Mouse (Mus musculus) limb, embryonic 14.5 days (tissue): Measurements from ENCODE around the gene Prrc2c. TPM values are rescaled to one million over a fixed set of nuclear protein-coding genes. Genes with fewer than 3 reads are reported as not detected.

Experiments
- ATAC-seq: fragments of 200-750 bp; cut with Nextera tagmentation; 2 replicates; pipeline ENCODE4 v1.8.0; 2017; ENCODE audit warnings: low read depth, moderate number of reproducible peaks, moderate TSS enrichment; ENCODE audit not compliant: low FRiP score
- DNase-seq: peaks from one replicate; pipeline ENCODE4 v3.0.0-alpha.2; 2015; ENCODE audit warnings: low spot score
- H3K27ac ChIP-seq: fragments of 300-500 bp; sonication (generic); replicated peaks from 2 replicates; pipeline ENCODE4 v1.5.1; 2014; ENCODE audit warnings: low read depth, mild to moderate bottlenecking, low read length, moderate library complexity, mixed read lengths
- H3K27me3 ChIP-seq: fragments of 300-500 bp; sonication (generic); 2 replicates; pipeline ENCODE4 v1.6.1; 2014; ENCODE audit warnings: low read length, mixed read lengths; ENCODE audit not compliant: control insufficient read depth, insufficient read depth
- H3K36me3 ChIP-seq: fragments of 300-500 bp; sonication (generic); 2 replicates; pipeline ENCODE4 v1.6.1; 2014; ENCODE audit warnings: mild to moderate bottlenecking, low read length, moderate library complexity, mixed read lengths; ENCODE audit not compliant: control insufficient read depth, insufficient read depth
- H3K4me1 ChIP-seq: fragments of 300-500 bp; sonication (generic); 2 replicates; pipeline ENCODE4 v1.6.1; 2014; ENCODE audit warnings: antibody characterized with exemption, low read length, mixed read lengths; ENCODE audit not compliant: control insufficient read depth, insufficient read depth
- H3K4me2 ChIP-seq: fragments of 300-500 bp; sonication (generic); replicated peaks from 2 replicates; pipeline ENCODE4 v1.6.1; 2014; ENCODE audit warnings: low read depth, mild to moderate bottlenecking, low read length, moderate library complexity; ENCODE audit not compliant: severe bottlenecking
- H3K4me3 ChIP-seq: fragments of 300-500 bp; sonication (generic); replicated peaks from 2 replicates; pipeline ENCODE4 v1.5.1; 2014; ENCODE audit warnings: low read length
- H3K9ac ChIP-seq: fragments of 300-500 bp; sonication (generic); 2 replicates; pipeline ENCODE4 v1.6.1; 2014; ENCODE audit warnings: mild to moderate bottlenecking, low read depth, low read length, moderate library complexity; ENCODE audit not compliant: severe bottlenecking
- H3K9me3 ChIP-seq: fragments of 300-500 bp; sonication (generic); 2 replicates; pipeline ENCODE4 v1.6.1; 2016; ENCODE audit warnings: low read length; ENCODE audit not compliant: control insufficient read depth
- POLR2A ChIP-seq: fragments of 200-500 bp; IDR thresholded peaks from 2 replicates; pipeline ENCODE4 v1.8.0; 2012; ENCODE audit warnings: inconsistent platforms, mild to moderate bottlenecking, moderate library complexity, borderline replicate concordance; ENCODE audit not compliant: insufficient read depth, insufficient read length; ENCODE audit errors: extremely low read depth
- WGBS: fragments of 180-500 bp; shearing (Covaris S2); extraction: QIAGEN DNeasy Blood & Tissue Kit; methylation state at CpG from one replicate; pipeline ENCODE4 v1.1.7; 2014; 5-methylcytosine and 5-hydroxymethylcytosine counted together
- polyA plus RNA-seq, 2 experiments: library from polyadenylated mRNA; depleted of rRNA in 1 of 2; stranded (reverse) in 1 of 2; unstranded in 1 of 2; fragments of >200 nt; fragmentation: Nextera tagmentation in 1 of 2; extraction: Ambion mirVana in 1 of 2; gene quantifications; 2 replicates each; pipeline versions ENCODE4 v1.2.1 to v1.2.3; 2012 to 2014

Prrc2c gene
- polyA plus RNA-seq, 2 experiments: 69.1 to 165 TPM

DNA sequence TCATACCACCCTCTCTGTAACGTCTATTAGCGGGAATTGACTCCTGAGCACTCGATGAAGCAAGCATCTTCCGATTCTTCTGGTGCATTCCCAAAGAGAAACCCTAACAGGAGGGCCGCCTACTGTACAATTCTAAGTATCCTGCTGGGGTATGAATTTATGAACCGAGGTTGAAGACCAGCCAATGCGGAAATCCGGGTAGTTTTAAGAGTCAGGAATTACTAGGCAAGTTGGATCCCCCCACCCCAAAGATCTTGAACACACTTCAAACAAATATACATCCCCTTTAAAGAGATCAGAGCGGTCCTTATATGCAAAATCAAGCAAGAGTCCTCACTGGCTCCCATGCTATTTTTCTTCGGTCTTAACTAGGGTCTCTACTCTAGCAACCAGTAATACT lies 950 bp downstream of the Prrc2c start:
- no peaks in the 10 kb centered on the region for H3K27me3 ChIP-seq
- no peak for TF ChIP-seq POLR2A
- H3K4me1 ChIP-seq: peaks cover 14% of the 10 kb centered on the region
- H3K36me3 ChIP-seq: no peaks in the 10 kb centered on the region
- ATAC-seq (no peak), DNase-seq (peak; percentile 67)
- peak overlapping the region; percentile 98 for H3K9ac ChIP-seq
- H3K27ac ChIP-seq: peak overlapping the region; percentile 99
- H3K9me3 ChIP-seq: no peaks in the 10 kb centered on the region
- peak overlapping the region; percentile 80 for H3K4me2 ChIP-seq
- WGBS: under 1% methylated on average over 10 of the region's 10 CpGs
- peak overlapping the region; percentile 99 for H3K4me3 ChIP-seq

DNA sequence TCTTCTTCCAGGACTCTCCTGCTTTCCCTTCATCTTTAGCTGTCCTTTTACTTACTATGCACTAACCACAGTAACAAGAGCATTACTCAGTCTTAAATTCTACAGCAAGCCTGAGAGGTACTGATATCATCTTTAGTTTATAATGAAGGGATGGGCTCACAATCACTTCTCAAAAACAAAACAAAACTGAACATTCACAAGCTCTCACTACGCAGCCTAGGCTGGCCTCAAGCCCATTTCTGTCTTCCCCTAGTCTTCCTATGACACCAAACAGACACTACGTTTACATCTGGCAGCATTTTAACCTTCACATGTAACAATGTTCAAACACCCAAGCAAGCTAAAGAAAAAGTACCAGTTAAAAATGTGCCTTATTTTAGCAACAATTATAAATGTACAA lies 1.9 kb downstream of the Prrc2c start:
- H3K9me3 ChIP-seq: no peaks in the 10 kb centered on the region
- DNase-seq (no peak), ATAC-seq (no peak)
- H3K9ac ChIP-seq: peak overlapping the region; percentile 98
- TF ChIP-seq POLR2A: no peak
- no peak overlapping the region for H3K27ac ChIP-seq
- H3K4me3 ChIP-seq: peak overlapping the region; percentile 99
- peaks cover 14% of the 10 kb centered on the region for H3K4me1 ChIP-seq
- H3K27me3 ChIP-seq: no peaks in the 10 kb centered on the region
- H3K4me2 ChIP-seq: peak overlapping the region; percentile 80
- 55% methylated on average over 2 of the region's 2 CpGs for WGBS
- H3K36me3 ChIP-seq: no peaks in the 10 kb centered on the region

DNA sequence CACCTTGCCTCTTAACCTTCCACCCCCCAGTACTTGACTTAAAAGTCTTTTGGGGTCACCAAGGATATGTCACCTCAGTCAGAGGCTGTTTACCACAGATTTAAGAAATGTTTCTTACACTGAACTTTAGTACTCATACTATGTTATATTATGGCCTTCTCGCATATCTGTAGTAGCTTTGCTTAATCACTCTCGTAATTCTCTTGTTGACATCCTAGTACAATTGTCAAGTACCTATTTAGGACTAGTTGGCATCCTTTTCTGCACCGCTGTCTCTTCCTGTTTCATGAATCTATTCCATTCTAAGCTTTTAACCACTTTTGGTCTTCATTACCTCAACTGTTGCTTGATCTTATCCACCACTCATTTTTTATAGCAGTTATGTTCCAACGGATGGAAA lies 5.3 kb downstream of the Prrc2c start:
- WGBS: 82% methylated on average over 4 of the region's 4 CpGs
- no peak for ATAC-seq

DNA sequence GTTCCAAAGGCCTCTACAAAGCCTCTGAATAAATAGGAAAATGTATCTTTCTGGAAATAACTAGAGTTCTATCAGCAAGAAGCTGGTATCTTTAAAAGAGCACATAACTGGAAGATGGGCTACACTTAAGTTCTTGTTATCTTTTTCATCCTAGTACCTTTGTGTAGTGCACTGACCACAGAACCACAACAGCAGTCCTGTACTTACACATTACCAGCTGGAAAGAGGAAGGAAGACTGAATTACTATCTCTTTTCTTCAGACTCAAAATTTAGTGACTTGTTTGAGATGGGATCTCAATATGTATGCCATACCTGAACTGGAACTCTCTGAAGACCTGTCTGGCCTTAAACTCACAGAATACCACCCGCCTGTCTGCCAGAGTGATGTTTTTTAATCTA lies 6.1 kb downstream of the Prrc2c start:
- DNase-seq (no peak), ATAC-seq (no peak)
- Histone ChIP-seq H3K4me3 (no peak overlapping the region), H3K9ac (no peak overlapping the region), H3K4me2 (no peak overlapping the region), H3K36me3 (no peaks in the 10 kb centered on the region; the same call in 1 of the 2 replicates), H3K4me1 (peaks cover 14% of the 10 kb centered on the region), H3K27me3 (no peaks in the 10 kb centered on the region), H3K9me3 (no peaks in the 10 kb centered on the region), H3K27ac (no peak overlapping the region)
- no peak for TF ChIP-seq POLR2A
- WGBS: 80% methylated on average over 1 of the region's 1 CpGs

More for the DNA sequence above, 5.3 kb downstream of the Prrc2c start:
- Histone ChIP-seq H3K4me3 (no peak overlapping the region), H3K9me3 (no peaks in the 10 kb centered on the region), H3K36me3 (no peaks in the 10 kb centered on the region; the same call in 1 of the 2 replicates), H3K9ac (no peak overlapping the region), H3K4me1 (peaks cover 14% of the 10 kb centered on the region), H3K4me2 (no peak overlapping the region), H3K27ac (no peak overlapping the region), H3K27me3 (no peaks in the 10 kb centered on the region)
- no peak for TF ChIP-seq POLR2A
- DNase-seq: no peak

DNA sequence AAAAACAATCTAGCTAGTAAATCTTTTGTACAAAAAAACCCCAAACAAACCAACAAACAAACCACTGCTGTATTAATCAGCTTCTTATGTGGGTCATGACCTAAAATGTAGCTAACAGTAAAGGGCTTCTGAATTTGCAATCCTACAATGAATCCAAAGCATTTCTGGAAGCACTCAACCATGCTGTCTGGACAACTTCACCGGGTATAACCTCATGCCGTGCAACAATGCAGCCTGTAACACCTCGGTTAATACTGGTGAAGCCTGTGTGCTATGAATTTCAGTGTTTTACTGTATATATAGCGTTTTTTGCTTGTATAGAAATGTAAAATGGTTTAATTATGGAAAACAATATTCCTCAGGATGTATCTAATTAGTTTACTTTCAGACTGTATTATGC lies 8.3 kb downstream of the Prrc2c start:
- Histone ChIP-seq H3K4me3 (no peak overlapping the region), H3K27me3 (no peaks in the 10 kb centered on the region), H3K36me3 (no peaks in the 10 kb centered on the region; the same call in 1 of the 2 replicates), H3K4me2 (no peak overlapping the region), H3K27ac (no peak overlapping the region), H3K9me3 (no peaks in the 10 kb centered on the region), H3K4me1 (no peaks in the 10 kb centered on the region), H3K9ac (no peak overlapping the region)
- 73% methylated on average over 4 of the region's 4 CpGs for WGBS
- ATAC-seq (no peak), DNase-seq (no peak)
- no peak for TF ChIP-seq POLR2A

DNA sequence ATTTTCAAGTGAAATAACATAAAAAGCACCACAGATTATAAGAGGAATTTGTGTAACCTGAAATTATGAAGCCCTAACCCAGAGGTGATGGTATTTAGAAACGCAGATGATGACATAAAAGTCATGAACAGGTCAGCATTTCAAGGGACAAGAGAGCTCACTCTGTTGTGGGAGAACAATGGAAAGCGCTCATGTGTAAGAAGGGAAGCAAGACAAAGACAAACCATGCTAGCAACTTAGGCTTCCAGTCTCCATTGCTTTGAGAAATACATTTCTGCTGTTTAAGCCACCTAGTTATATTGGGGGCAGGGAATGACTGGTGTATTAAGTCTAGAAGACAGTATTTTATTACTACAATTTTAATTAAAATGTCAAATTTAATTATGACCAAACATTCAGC lies 10.9 kb downstream of the Prrc2c start:
- Histone ChIP-seq H3K4me3 (no peak overlapping the region), H3K27me3 (no peaks in the 10 kb centered on the region), H3K9ac (no peak overlapping the region), H3K27ac (no peak overlapping the region), H3K9me3 (no peaks in the 10 kb centered on the region), H3K4me2 (no peak overlapping the region), H3K4me1 (no peaks in the 10 kb centered on the region), H3K36me3 (peaks cover under 1% of the 10 kb centered on the region; the same call in 1 of the 2 replicates)
- 91% methylated on average over 2 of the region's 2 CpGs for WGBS
- DNase-seq (no peak), ATAC-seq (no peak)
- TF ChIP-seq POLR2A: no peak
